Mouse (Mus musculus): ENCODE data around the gene Ube2g1.
"Not testable (repeated sequence)": the region's sequence is repeated elsewhere in the genome, so short reads cannot be mapped to it uniquely, and the experiment has no call there.

The Ube2g1 gene

DNA sequence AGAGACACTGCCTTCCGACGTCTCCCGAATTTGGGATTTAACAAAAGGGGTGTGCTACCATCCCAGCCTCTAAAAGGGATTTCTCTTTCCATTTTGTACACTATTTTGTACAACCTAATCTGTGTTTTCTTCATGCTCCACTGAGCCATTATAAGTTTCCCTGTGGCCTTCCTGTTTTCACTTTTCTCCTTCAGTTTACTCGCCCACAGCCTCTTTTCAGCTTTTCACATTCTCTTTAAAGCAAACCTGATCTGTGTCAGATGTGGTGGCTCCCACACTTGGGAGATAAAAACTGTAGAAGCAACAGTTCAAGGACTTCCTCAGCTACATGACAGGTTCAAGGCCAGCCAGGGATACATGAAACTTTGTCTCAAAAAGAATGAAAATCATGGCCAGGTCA lies 85.3 kb downstream of the Ube2g1 start:
- no peak for DNase-seq (ENCODE audit: low spot score in 2 of 2)

DNA sequence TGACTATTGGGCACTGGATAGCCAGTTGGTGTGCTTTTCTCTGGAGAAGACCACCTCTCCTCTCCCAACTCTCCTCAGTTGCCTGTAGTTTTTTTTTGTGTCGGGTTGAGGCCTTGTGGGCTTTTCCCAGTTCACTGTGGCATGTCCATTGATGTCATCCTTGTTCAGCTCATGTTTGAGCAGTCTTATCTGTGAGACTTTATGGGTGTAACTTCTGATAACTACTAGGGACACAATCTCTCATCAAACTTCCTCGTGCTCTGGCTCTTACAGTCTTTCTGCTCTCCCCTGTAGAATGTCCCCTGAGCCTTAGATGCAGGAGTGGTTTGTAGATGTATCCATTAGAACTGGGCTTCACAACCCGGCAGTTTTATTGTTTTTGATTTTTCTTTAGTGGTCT lies 87.9 kb downstream of the Ube2g1 start:
- DNase-seq (ENCODE audit: low spot score in 2 of 2): no peak

DNA sequence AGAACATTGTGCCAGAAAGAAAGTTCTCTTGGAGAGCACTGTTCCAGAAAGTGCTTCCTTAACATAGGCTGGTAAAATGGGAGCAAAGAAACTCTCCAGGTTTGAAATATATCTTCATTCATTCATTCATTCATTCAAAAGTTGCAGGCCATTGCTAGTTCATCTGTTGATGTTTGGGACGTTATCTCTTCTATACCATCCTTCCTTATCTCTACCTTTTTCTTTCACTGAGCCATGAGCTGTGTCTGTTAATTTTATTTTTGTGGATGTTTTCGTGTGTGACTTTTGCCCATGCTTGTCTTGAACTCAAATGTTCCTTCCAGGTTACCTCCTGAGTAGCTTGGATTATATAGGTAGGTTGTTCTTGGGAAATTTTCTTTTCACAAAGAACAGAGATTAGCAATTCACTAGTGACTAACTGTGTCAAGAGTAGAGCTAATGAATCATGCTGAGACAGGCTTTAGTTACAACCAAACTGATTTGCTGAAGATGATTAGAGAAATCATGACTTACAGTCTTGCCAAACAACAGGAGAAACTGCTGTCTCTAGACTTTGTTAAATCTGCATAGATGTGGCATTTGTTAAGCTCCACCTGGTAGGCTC lies 89.4 kb downstream of the Ube2g1 start:
- DNase-seq (ENCODE audit: low spot score in 2 of 2): no peak

DNA sequence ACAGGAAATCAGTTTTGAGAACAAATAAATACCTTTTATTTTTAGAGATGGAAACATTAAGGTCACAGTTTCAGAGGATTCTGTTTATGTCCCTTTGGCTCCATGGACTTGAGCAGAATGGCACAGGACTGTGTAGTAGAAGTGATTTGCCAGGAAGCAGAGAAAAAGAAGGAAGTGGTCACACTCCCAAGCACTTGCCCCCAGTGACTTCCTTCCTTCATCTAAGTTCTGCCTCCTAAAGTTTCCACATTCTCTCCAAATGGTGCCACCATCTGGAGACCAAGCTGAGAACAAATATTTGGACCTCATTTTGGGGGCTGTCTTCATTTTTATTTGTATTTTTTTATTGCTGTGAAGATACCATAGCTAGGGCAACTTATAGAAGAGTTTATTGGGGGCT lies 90.2 kb downstream of the Ube2g1 start:
- DNase-seq (ENCODE audit: low spot score in 2 of 2): no peak

DNA sequence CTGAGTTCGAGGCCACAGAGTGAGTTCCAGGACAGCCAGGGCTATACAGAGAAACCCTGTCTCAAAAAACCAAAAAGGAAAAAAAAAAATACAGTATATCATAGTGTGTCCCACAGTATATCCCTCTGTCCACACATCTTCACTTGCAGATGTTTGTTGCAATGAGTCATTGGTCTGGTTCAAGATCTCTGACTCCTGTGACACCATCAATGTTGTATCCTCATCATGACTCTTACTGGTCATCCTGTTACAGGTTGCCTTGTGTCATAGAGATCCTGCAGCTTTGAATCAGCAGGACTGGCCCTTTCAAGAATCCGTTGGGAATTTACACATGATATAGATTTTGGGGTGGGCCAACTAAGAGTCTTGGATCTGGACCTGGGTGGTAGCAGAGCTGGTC lies 98.0 kb downstream of the Ube2g1 start:
- DNase-seq (ENCODE audit: low spot score in 2 of 2): not testable (repeated sequence)

DNA sequence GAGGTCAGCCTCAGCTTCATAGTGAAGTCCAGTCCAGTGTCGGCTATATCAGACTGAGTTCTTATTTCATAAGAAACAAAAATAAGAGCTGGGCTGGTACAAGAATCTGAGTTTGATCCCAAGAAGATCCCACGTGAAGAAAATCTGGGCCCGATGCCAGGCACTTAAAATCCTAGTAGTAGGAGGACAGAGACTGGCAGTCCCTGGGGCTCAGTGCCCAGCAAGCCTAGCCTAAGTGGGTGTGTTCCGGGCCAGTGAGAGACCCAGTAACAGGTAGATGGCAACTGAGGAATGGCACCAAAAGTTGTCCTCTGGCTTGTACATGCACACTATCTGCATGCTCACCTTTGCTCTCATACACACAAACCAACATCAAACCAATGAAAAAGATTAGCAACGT lies 105.6 kb downstream of the Ube2g1 start:
- no peak for DNase-seq (ENCODE audit: low spot score in 2 of 2)

DNA sequence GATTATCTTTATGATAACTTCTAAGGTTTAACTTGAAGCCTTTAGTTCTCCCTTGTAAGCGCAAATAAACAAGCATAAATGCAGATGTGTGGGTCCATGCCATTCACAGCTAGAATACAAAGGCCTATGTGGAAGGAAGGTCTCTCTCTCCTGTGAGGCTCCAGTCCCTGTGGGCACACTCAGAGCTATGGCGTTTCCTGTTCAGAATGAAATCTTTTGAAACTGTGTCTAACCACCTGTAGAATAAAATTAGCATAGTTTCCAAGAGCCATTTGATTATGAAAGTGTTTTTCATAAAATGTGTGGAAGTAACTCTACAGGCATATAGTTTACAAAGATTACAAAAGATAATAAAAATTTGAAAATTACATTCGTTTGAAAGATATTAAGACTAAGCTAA lies 111.1 kb downstream of the Ube2g1 start:
- DNase-seq (ENCODE audit: low spot score in 2 of 2): peak in 1 of 2 experiments; percentile 5

DNA sequence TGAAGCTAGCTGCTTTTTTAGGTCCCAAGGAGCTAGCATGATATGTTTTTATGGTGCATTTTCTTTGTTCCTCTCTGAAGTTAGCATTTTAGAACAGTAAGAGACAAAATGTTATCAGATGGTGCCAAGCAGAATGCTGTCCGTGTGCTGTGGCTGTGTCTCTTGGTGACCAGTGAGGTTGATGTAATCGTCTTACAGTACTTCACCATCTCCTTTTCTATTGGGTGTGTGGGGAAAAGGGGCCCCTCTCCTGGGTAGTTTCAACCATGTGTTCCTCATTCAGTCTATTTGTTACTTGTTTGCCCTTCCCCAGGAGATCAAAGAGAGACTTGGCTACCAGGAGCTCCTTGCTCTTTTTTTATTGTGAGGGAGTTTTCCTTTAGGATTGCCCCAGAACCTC lies 116.1 kb downstream of the Ube2g1 start:
- DNase-seq (ENCODE audit: low spot score in 2 of 2): no peak

DNA sequence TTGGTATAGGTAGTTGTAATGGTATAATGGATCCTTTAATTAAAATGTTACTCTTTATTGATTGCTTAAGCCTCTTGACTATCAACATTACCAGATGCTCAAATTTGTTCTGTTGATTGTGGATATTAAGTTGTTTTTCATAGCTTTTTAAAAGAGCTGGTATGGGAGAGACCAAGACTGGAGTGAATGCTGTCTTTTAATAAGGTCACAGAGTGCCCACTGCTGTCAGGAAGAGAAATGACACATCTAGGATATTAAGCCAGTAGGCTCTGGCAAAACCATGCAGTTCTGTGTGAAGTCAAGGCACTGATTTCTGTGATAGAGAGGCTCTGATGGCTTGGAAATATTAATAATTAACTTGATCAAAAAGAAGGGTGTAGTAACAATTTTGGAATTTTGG lies 116.8 kb downstream of the Ube2g1 start:
- DNase-seq (ENCODE audit: low spot score in 2 of 2): no peak

DNA sequence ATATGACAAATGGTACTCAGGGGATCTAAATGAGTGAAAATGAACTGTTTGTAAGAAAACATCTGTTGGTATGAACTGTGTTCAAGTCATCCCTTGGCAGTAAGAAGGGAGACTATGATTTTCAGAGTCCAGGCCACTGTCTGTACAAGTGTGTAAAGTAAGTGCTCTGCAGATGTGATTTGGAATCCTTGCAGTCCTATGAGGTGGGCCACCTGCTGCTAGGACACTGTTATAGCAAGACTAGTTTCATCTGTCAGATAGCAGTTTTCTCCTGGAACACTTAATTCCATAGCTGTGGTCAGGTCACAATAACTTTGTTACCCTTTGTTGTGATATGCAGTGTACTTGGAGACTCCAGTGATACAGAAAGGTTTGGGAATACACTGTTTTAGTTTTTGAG lies 118.9 kb downstream of the Ube2g1 start:
- peak in 1 of 2 experiments; percentile 14 for DNase-seq (ENCODE audit: low spot score in 2 of 2)

DNA sequence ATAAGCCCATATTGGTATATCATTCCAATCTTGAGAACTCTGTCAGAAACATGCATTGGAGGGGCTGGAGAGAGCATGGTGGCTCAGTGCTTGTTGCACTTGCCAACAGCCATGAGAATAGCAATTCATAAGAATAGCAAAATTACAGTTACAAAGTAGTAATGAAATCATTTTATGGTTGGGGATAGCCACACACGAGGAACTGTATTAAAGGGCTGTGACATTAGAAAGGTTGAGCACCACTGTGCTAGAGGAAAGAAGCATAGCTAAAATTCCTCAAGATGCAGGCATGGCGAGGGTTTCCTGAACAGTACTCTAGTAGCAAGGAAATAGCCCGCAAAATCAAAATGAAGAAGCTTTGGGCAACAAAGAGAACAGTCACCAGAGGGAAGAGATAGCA lies 126.7 kb downstream of the Ube2g1 start:
- no peak for DNase-seq (ENCODE audit: low spot score in 2 of 2)

DNA sequence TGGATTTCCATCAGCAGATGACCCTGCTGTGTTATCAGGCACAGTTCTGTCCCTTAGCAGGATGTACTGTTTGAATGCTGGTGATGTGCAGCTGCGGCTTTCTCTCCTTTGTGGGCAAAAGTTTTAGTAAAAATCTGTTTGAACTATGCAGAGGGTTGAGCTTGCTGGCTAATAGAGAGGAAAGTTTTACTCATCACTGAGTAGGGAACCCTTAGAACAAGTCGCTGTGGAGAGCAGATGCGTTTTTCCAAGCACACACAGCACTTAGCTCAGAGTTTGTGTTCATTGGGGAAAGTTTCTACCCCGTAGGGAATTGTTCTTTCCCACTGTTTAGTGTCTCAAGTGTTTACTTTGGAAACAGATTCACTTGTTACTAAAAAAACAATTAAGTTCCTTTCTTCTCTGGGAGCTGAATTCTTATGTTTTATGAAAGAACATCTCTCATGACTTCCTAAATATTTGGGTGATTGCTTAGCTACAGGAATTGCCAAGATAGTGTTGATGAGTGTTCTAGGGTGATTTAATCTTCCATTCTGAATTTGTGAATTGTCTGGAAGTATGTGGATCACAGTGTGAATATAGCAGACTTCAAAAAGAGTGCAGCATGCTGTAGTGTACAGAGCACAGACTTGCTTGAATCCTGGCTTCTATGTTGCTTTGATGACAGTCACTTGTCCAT lies 127.9 kb downstream of the Ube2g1 start:
- DNase-seq (ENCODE audit: low spot score in 2 of 2): no peak

DNA sequence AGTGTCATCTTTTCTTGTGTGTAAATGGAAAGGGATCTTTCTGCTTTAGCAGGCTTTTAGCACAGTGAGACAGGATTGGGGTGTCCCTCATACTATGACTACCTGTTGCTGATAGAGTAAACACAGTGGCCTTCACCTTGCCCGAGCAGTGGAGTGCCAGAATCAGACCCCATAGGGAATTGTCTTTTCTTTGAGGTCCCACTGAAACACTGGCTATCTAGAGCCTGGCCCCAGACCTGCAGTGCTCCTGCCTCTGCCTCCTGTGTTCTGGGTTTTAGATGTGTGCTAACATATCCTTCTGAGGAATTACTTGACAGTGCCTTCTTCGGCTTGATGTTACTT lies 128.4 kb downstream of the Ube2g1 start:
- no peak for DNase-seq (ENCODE audit: low spot score in 2 of 2)

Measured in thymus, postnatal 10 days (tissue).